Mouse (Mus musculus): ENCODE results near the gene Rnf41. TPM values are rescaled to one million over a fixed set of nuclear protein-coding genes. Genes with fewer than 3 reads are reported as not detected.

The Rnf41 gene
- polyA plus RNA-seq, 1 experiment from 2014 or later = 121 TPM

DNA sequence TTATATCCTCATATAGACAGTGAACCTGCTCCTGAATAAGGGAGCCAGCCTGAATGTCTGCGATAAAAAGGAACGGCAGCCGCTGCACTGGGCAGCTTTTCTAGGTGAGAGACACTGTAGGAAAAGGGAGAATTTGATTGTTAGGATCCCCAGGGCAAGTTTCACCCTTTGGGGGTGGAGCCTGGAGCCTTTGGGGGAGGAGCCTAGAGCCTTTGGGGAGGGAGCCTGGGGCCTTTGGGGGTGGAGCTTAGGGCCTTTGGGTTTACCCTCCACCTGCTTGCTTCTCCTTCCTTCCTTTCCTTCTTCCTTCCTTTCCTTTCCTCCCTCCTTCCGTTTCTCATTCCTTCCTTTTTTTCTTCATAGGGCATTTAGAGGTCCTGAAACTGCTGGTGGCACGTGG is 30.9 kb upstream of the Rnf41 start:
- no peaks in the 10 kb centered on the region for H3K9me3 ChIP-seq (ENCODE audit: control insufficient read depth, low read length)
- H3K4me2 ChIP-seq (ENCODE audit: low read length) = no peak overlapping the region
- H3K4me3 ChIP-seq (replicated peaks; ENCODE audit: low read length) = no peak overlapping the region
- no peak overlapping the region for H3K9ac ChIP-seq (replicated peaks; ENCODE audit: low read depth, low read length)
- H3K27me3 ChIP-seq (replicated peaks; ENCODE audit: control insufficient read depth, insufficient read depth, low read length) = no peaks in the 10 kb centered on the region
- WGBS = 90% methylated on average over 5 of the region's 5 CpGs
- H3K4me1 ChIP-seq (replicated peaks; ENCODE audit: control insufficient read depth, insufficient read depth, low read length) = peaks cover 24% of the 10 kb centered on the region
- ATAC-seq = no peak
- H3K27ac ChIP-seq (ENCODE audit: low read length) = no peak overlapping the region
- peaks cover 45% of the 10 kb centered on the region for H3K36me3 ChIP-seq (ENCODE audit: control insufficient read depth, insufficient read depth)

- Histone ChIP-seq H3K9me3 (ENCODE audit: control insufficient read depth, low read length) (no peaks in the 10 kb centered on the region), H3K4me2 (ENCODE audit: low read length) (no peak overlapping the region), H3K27ac (ENCODE audit: low read length) (no peak overlapping the region), H3K4me1 (replicated peaks; ENCODE audit: control insufficient read depth, insufficient read depth, low read length) (peaks cover 15% of the 10 kb centered on the region), H3K27me3 (replicated peaks; ENCODE audit: control insufficient read depth, insufficient read depth, low read length) (no peaks in the 10 kb centered on the region), H3K9ac (replicated peaks; ENCODE audit: low read depth, low read length) (no peak overlapping the region), H3K4me3 (replicated peaks; ENCODE audit: low read length) (no peak overlapping the region), H3K36me3 (ENCODE audit: control insufficient read depth, insufficient read depth) (peaks cover 56% of the 10 kb centered on the region)
- ATAC-seq = no peak
- WGBS = 89% methylated on average over 8 of the region's 8 CpGs
Measured at GRCm38 (mm10) chr10:128382482-128382881, 29.0 kb upstream of the Rnf41 start.

DNA sequence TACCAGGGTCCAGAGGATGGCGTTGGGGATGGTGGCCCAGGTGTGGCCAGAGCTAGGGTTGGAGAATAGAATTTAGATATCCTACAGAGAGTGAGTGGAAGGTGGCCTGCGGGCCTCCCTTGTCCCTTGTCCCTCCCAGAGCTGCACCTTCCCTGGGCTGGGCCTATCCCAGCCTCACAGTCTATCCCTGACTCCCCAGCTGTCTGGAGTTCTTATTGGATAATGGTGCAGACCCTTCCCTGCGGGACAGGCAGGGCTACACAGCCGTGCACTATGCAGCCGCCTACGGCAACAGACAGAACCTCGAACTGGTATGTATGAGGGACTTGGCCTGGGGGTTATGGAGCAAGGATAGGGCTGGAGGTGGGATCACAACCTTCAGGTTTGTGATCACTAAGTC is 25.6 kb upstream of the Rnf41 start:
- no peaks in the 10 kb centered on the region for H3K27me3 ChIP-seq (replicated peaks; ENCODE audit: control insufficient read depth, insufficient read depth, low read length)
- no peaks in the 10 kb centered on the region for H3K9me3 ChIP-seq (ENCODE audit: control insufficient read depth, low read length)
- WGBS = 87% methylated on average over 7 of the region's 7 CpGs
- H3K36me3 ChIP-seq (ENCODE audit: control insufficient read depth, insufficient read depth) = peaks cover 77% of the 10 kb centered on the region
- no peak overlapping the region for H3K4me3 ChIP-seq (replicated peaks; ENCODE audit: low read length)
- H3K4me1 ChIP-seq (replicated peaks; ENCODE audit: control insufficient read depth, insufficient read depth, low read length) = no peaks in the 10 kb centered on the region
- no peak overlapping the region for H3K4me2 ChIP-seq (ENCODE audit: low read length)
- no peak overlapping the region for H3K9ac ChIP-seq (replicated peaks; ENCODE audit: low read depth, low read length)
- no peak overlapping the region for H3K27ac ChIP-seq (ENCODE audit: low read length)
- no peak for ATAC-seq

- Histone ChIP-seq H3K27ac (ENCODE audit: low read length) (no peak overlapping the region), H3K9me3 (ENCODE audit: control insufficient read depth, low read length) (no peaks in the 10 kb centered on the region), H3K27me3 (replicated peaks; ENCODE audit: control insufficient read depth, insufficient read depth, low read length) (no peaks in the 10 kb centered on the region), H3K4me1 (replicated peaks; ENCODE audit: control insufficient read depth, insufficient read depth, low read length) (no peaks in the 10 kb centered on the region), H3K9ac (replicated peaks; ENCODE audit: low read depth, low read length) (no peak overlapping the region), H3K4me3 (replicated peaks; ENCODE audit: low read length) (no peak overlapping the region), H3K36me3 (ENCODE audit: control insufficient read depth, insufficient read depth) (peaks cover 62% of the 10 kb centered on the region), H3K4me2 (ENCODE audit: low read length) (no peak overlapping the region)
- ATAC-seq = no peak
- WGBS = 87% methylated on average over 14 of the region's 14 CpGs
Measured at GRCm38 (mm10) chr10:128388941-128389340, 22.5 kb upstream of the Rnf41 start.

DNA sequence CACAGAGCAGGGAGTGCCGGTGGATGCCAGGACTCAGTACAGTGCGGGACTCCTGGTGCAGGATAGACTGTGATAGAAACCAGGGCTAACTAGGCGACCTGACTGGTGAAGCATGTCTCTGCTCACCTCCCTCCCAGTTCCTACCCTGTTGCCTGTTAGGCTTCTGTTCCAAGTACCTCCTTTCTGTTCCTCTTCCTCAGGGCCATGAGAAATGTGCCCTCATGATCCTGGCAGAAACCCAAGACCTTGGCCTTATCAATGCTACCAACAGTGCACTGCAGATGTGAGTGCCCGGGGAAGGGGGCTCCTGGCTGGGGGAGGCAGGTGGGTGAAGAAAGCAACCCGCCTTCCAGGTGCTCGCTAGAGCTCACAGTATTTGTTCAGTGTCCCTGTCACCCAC is 21.9 kb upstream of the Rnf41 start:
- H3K4me3 ChIP-seq (replicated peaks; ENCODE audit: low read length) = no peak overlapping the region
- H3K27me3 ChIP-seq (replicated peaks; ENCODE audit: control insufficient read depth, insufficient read depth, low read length) = no peaks in the 10 kb centered on the region
- 85% methylated on average over 6 of the region's 6 CpGs for WGBS
- no peak for ATAC-seq
- H3K36me3 ChIP-seq (ENCODE audit: control insufficient read depth, insufficient read depth) = peaks cover 61% of the 10 kb centered on the region
- no peaks in the 10 kb centered on the region for H3K4me1 ChIP-seq (replicated peaks; ENCODE audit: control insufficient read depth, insufficient read depth, low read length)
- H3K4me2 ChIP-seq (ENCODE audit: low read length) = no peak overlapping the region
- no peak overlapping the region for H3K27ac ChIP-seq (ENCODE audit: low read length)
- no peak overlapping the region for H3K9ac ChIP-seq (replicated peaks; ENCODE audit: low read depth, low read length)
- no peaks in the 10 kb centered on the region for H3K9me3 ChIP-seq (ENCODE audit: control insufficient read depth, low read length)

DNA sequence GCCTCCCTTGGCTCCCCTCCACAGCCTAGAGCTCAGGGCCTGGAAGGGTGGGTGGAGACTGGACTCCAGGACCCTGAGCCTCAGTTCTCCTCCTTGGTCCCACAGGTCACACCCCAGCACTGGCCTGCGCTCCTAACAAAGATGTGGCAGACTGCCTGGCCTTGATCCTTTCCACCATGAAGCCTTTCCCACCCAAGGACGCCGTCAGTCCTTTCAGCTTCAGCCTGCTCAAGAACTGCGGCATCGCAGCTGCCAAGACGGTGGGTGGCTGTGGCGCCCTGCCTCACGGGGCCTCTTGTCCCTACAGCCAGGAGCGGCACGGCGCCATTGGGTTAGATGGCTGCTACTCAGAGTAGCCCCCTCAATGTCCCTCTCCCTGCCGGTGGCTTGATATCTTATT is 21.1 kb upstream of the Rnf41 start:
- Histone ChIP-seq H3K27me3 (replicated peaks; ENCODE audit: control insufficient read depth, insufficient read depth, low read length) (no peaks in the 10 kb centered on the region), H3K4me3 (replicated peaks; ENCODE audit: low read length) (no peak overlapping the region), H3K9ac (replicated peaks; ENCODE audit: low read depth, low read length) (no peak overlapping the region), H3K9me3 (ENCODE audit: control insufficient read depth, low read length) (no peaks in the 10 kb centered on the region), H3K36me3 (ENCODE audit: control insufficient read depth, insufficient read depth) (peaks cover 54% of the 10 kb centered on the region), H3K4me2 (ENCODE audit: low read length) (no peak overlapping the region), H3K27ac (ENCODE audit: low read length) (no peak overlapping the region), H3K4me1 (replicated peaks; ENCODE audit: control insufficient read depth, insufficient read depth, low read length) (no peaks in the 10 kb centered on the region)
- 87% methylated on average over 12 of the region's 12 CpGs for WGBS
- no peak for ATAC-seq

GRCm38 (mm10) chr10:128391850-128392249 is 19.6 kb upstream of the Rnf41 start:
- H3K9ac ChIP-seq (replicated peaks; ENCODE audit: low read depth, low read length) = no peak overlapping the region
- H3K4me3 ChIP-seq (replicated peaks; ENCODE audit: low read length) = no peak overlapping the region
- H3K27ac ChIP-seq (ENCODE audit: low read length) = no peak overlapping the region
- no peaks in the 10 kb centered on the region for H3K27me3 ChIP-seq (replicated peaks; ENCODE audit: control insufficient read depth, insufficient read depth, low read length)
- peaks cover 47% of the 10 kb centered on the region for H3K36me3 ChIP-seq (ENCODE audit: control insufficient read depth, insufficient read depth)
- WGBS = 86% methylated on average over 6 of the region's 6 CpGs
- no peak overlapping the region for H3K4me2 ChIP-seq (ENCODE audit: low read length)
- ATAC-seq = no peak
- H3K4me1 ChIP-seq (replicated peaks; ENCODE audit: control insufficient read depth, insufficient read depth, low read length) = no peaks in the 10 kb centered on the region
- H3K9me3 ChIP-seq (ENCODE audit: control insufficient read depth, low read length) = no peaks in the 10 kb centered on the region

DNA sequence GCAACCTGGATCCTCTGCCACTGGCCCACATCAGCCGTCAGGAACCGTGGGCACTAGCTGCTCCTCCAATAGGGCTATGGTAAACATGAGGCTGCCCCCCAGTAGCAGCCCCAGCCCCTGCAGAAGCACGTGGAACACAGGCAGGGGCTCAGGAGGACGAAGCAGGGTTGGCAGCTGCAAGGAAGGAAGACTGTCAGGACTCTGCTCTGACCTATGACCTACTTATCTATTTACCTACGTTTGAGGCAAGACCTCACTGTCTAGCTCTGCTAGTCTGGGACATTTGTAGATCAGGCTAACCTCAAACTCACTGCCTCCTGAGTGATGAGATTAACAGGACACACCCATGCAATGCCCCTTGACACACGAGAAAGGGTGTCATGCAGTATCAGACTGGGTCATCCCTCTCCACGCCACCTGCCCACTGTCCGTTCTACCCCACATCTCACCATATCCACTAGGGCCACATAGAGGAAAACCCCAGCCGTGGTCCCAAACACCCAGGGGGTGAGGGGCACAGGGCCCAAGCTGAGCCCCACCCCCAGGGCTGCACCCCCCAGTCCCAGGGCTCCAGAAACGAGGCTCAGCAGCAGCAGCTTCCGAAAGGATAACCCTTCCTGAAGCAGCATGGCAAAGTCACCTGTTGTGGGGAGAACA is 15.3 kb upstream of the Rnf41 start:
- no peaks in the 10 kb centered on the region for H3K9me3 ChIP-seq (ENCODE audit: control insufficient read depth, low read length)
- H3K4me1 ChIP-seq (replicated peaks; ENCODE audit: control insufficient read depth, insufficient read depth, low read length) = no peaks in the 10 kb centered on the region
- H3K9ac ChIP-seq (replicated peaks; ENCODE audit: low read depth, low read length) = no peak overlapping the region
- no peaks in the 10 kb centered on the region for H3K27me3 ChIP-seq (replicated peaks; ENCODE audit: control insufficient read depth, insufficient read depth, low read length)
- WGBS = 68% methylated on average over 11 of the region's 11 CpGs
- no peak overlapping the region for H3K27ac ChIP-seq (ENCODE audit: low read length)
- no peak overlapping the region for H3K4me2 ChIP-seq (ENCODE audit: low read length)
- peaks cover 8% of the 10 kb centered on the region; the same call in 1 of the 2 replicates for H3K36me3 ChIP-seq (ENCODE audit: control insufficient read depth, insufficient read depth)
- no peak overlapping the region for H3K4me3 ChIP-seq (replicated peaks; ENCODE audit: low read length)
- no peak for ATAC-seq

DNA sequence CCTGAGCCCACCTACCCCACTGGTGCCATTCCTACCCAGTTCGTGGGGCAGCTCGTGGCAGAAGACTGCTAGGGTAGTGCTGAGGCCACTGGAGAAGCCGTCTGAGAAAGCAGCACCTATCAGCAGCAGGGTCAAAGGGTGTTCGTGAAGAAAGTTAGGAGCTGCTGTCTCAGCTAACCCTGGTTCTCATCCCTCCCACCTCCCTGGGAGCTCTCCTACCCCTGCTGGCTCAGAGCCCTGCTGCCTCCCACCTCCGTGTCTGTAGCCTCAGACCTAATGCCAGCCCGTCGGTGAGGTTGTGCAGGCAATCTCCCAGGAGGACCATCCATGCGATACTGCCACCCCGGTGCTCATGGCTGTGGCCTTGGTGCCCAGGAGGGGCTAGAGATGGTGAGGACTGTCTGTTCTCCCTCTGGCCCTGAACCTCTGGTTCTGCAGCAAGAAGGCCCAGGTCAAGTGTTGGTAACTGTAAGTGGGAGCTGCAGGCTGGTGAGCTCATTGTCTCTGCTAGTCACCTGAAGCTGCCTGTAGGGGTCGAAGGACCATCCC is 14.7 kb upstream of the Rnf41 start:
- H3K27me3 ChIP-seq (replicated peaks; ENCODE audit: control insufficient read depth, insufficient read depth, low read length) = no peaks in the 10 kb centered on the region
- no peak for ATAC-seq
- 69% methylated on average over 10 of the region's 10 CpGs for WGBS
- no peak overlapping the region for H3K27ac ChIP-seq (ENCODE audit: low read length)
- H3K9me3 ChIP-seq (ENCODE audit: control insufficient read depth, low read length) = no peaks in the 10 kb centered on the region
- no peak overlapping the region for H3K9ac ChIP-seq (replicated peaks; ENCODE audit: low read depth, low read length)
- no peak overlapping the region for H3K4me2 ChIP-seq (ENCODE audit: low read length)
- no peak overlapping the region for H3K4me3 ChIP-seq (replicated peaks; ENCODE audit: low read length)
- H3K36me3 ChIP-seq (ENCODE audit: control insufficient read depth, insufficient read depth) = peaks cover 6% of the 10 kb centered on the region; the same call in 1 of the 2 replicates
- no peaks in the 10 kb centered on the region for H3K4me1 ChIP-seq (replicated peaks; ENCODE audit: control insufficient read depth, insufficient read depth, low read length)

Measured in forebrain, embryonic 16.5 days (tissue).